Mouse (Mus musculus) liver, postnatal 0 days (tissue): ENCODE data around the gene Anxa5. TPM values are rescaled to one million over a fixed set of nuclear protein-coding genes. Genes with fewer than 3 reads are reported as not detected.

Source experiments
- ATAC-seq: fragments of 200-750 bp; cut with Nextera tagmentation; 2 replicates; pipeline ENCODE4 v1.8.0; 2017; ENCODE audit warnings: mild to moderate bottlenecking, moderate library complexity
- DNase-seq: peaks from one replicate; pipeline ENCODE4 v3.0.0-alpha.2; 2016
- H3K27ac ChIP-seq: fragments of 300-500 bp; sonication (generic); 2 replicates; pipeline ENCODE4 v1.5.1; 2014; ENCODE audit warnings: antibody characterized with exemption, moderate library complexity, mild to moderate bottlenecking, low read depth
- H3K27me3 ChIP-seq: fragments of 300-500 bp; sonication (generic); 2 replicates; pipeline ENCODE4 v1.6.1; 2014; ENCODE audit warnings: low read length, control low read depth, mixed read lengths; ENCODE audit not compliant: insufficient read depth
- H3K36me3 ChIP-seq: fragments of 300-500 bp; sonication (generic); replicated peaks from 2 replicates; pipeline ENCODE4 v1.6.1; 2014; ENCODE audit warnings: mild to moderate bottlenecking, control low read depth, low read length, moderate library complexity, mixed read lengths; ENCODE audit not compliant: insufficient read depth
- H3K4me1 ChIP-seq: fragments of 300-500 bp; sonication (generic); 2 replicates; pipeline ENCODE4 v1.6.1; 2014; ENCODE audit warnings: antibody characterized with exemption, mild to moderate bottlenecking, control low read depth; ENCODE audit not compliant: insufficient read depth
- H3K4me2 ChIP-seq: fragments of 300-500 bp; sonication (generic); 2 replicates; pipeline ENCODE4 v1.6.1; 2014; ENCODE audit warnings: low read depth, mild to moderate bottlenecking, low read length, moderate library complexity, mixed read lengths
- H3K4me3 ChIP-seq: fragments of 300-500 bp; sonication (generic); 2 replicates; pipeline ENCODE4 v1.5.1; 2014; ENCODE audit warnings: low read depth, low read length
- H3K9ac ChIP-seq: fragments of 300-500 bp; sonication (generic); replicated peaks from 2 replicates; pipeline ENCODE4 v1.6.1; 2014; ENCODE audit warnings: mild to moderate bottlenecking, moderate library complexity
- H3K9me3 ChIP-seq: fragments of 300-500 bp; sonication (generic); 2 replicates; pipeline ENCODE4 v1.6.1; 2016; ENCODE audit warnings: mild to moderate bottlenecking, control low read depth, low read length, mixed read lengths
- CTCF ChIP-seq: sonication (generic); IDR thresholded peaks from 2 replicates; pipeline ENCODE4 v1.5.1; 2016; ENCODE audit warnings: antibody characterized with exemption, low read depth
- EP300 ChIP-seq: IDR thresholded peaks from 2 replicates; pipeline ENCODE4 v1.6.1; 2016; ENCODE audit warnings: antibody characterized with exemption, low read depth, mild to moderate bottlenecking
- WGBS: fragments of 180-500 bp; shearing (Covaris S2); extraction: QIAGEN DNeasy Blood & Tissue Kit; methylation state at CpG from one replicate; pipeline ENCODE4 v1.1.7; 2014; ENCODE audit not compliant: insufficient replicate concordance; 5-methylcytosine and 5-hydroxymethylcytosine counted together
- polyA plus RNA-seq: library from polyadenylated mRNA; unstranded; fragments of >200 nt; fragmentation: Nextera tagmentation; extraction: Ambion mirVana; gene quantifications from 2 replicates; pipeline ENCODE4 v1.2.1, GENCODE M21; 2015

Anxa5 gene
- polyA plus RNA-seq, 1 experiment from 2014 or later = 59.1 TPM

- no peaks in the 10 kb centered on the region for H3K36me3 ChIP-seq
- WGBS = 48% methylated on average over 5 of the region's 5 CpGs
- H3K9ac ChIP-seq = no peak overlapping the region
- no peak for DNase-seq
- no peak overlapping the region for H3K4me3 ChIP-seq
- no peaks in the 10 kb centered on the region for H3K4me1 ChIP-seq
- no peaks in the 10 kb centered on the region for H3K27me3 ChIP-seq
- no peak for ATAC-seq
- no peaks in the 10 kb centered on the region for H3K9me3 ChIP-seq
- no peak overlapping the region for H3K27ac ChIP-seq
- no peak for TF ChIP-seq CTCF
- TF ChIP-seq EP300 = no peak
- no peak overlapping the region for H3K4me2 ChIP-seq
These were observed 15.8 kb upstream of the Anxa5 start for GRCm38 (mm10) chr3:36491535-36491934.

- Histone ChIP-seq H3K36me3 (no peaks in the 10 kb centered on the region), H3K9ac (no peak overlapping the region), H3K4me3 (no peak overlapping the region), H3K27me3 (no peaks in the 10 kb centered on the region), H3K9me3 (no peaks in the 10 kb centered on the region), H3K27ac (no peak overlapping the region), H3K4me2 (no peak overlapping the region), H3K4me1 (no peaks in the 10 kb centered on the region)
- 84% methylated on average over 1 of the region's 1 CpGs for WGBS
- TF ChIP-seq CTCF (no peak), EP300 (no peak)
- ATAC-seq (no peak), DNase-seq (no peak)
These were observed 13.9 kb upstream of the Anxa5 start for GRCm38 (mm10) chr3:36489590-36489910.

- ATAC-seq (no peak), DNase-seq (no peak)
- TF ChIP-seq EP300 = no peak
- TF ChIP-seq CTCF = no peak
- Histone ChIP-seq H3K4me1 (no peaks in the 10 kb centered on the region), H3K4me2 (no peak overlapping the region), H3K4me3 (no peak overlapping the region), H3K9me3 (no peaks in the 10 kb centered on the region), H3K9ac (no peak overlapping the region), H3K36me3 (no peaks in the 10 kb centered on the region), H3K27ac (no peak overlapping the region), H3K27me3 (no peaks in the 10 kb centered on the region)
- WGBS = 75% methylated on average over 6 of the region's 6 CpGs
These were observed 13.3 kb upstream of the Anxa5 start for GRCm38 (mm10) chr3:36488899-36489589.

- Histone ChIP-seq H3K27ac (no peak overlapping the region), H3K4me2 (no peak overlapping the region), H3K27me3 (no peaks in the 10 kb centered on the region), H3K4me3 (no peak overlapping the region), H3K9me3 (no peaks in the 10 kb centered on the region), H3K4me1 (peaks cover under 1% of the 10 kb centered on the region), H3K9ac (no peak overlapping the region), H3K36me3 (no peaks in the 10 kb centered on the region)
- DNase-seq (no peak), ATAC-seq (no peak)
- TF ChIP-seq CTCF = no peak
- TF ChIP-seq EP300 = no peak
- WGBS = 83% methylated on average over 1 of the region's 1 CpGs
These were observed 12.7 kb upstream of the Anxa5 start for GRCm38 (mm10) chr3:36488367-36488766.

- no peak overlapping the region for H3K9ac ChIP-seq
- peaks cover 11% of the 10 kb centered on the region for H3K4me1 ChIP-seq
- no peak overlapping the region for H3K4me3 ChIP-seq
- H3K36me3 ChIP-seq = no peaks in the 10 kb centered on the region
- no peak for TF ChIP-seq EP300
- no peak for TF ChIP-seq CTCF
- 81% methylated on average over 6 of the region's 6 CpGs for WGBS
- no peak overlapping the region for H3K27ac ChIP-seq
- DNase-seq = no peak
- no peak overlapping the region for H3K4me2 ChIP-seq
- no peaks in the 10 kb centered on the region for H3K27me3 ChIP-seq
- ATAC-seq = no peak
- H3K9me3 ChIP-seq = no peaks in the 10 kb centered on the region
These were observed 11.2 kb upstream of the Anxa5 start for GRCm38 (mm10) chr3:36486881-36487280.

- Histone ChIP-seq H3K9me3 (no peaks in the 10 kb centered on the region), H3K4me2 (no peak overlapping the region), H3K4me3 (no peak overlapping the region), H3K27ac (no peak overlapping the region), H3K9ac (no peak overlapping the region), H3K27me3 (no peaks in the 10 kb centered on the region), H3K36me3 (no peaks in the 10 kb centered on the region), H3K4me1 (peaks cover 13% of the 10 kb centered on the region)
- 49% methylated on average over 6 of the region's 6 CpGs for WGBS
- no peak for TF ChIP-seq CTCF
- no peak for TF ChIP-seq EP300
- DNase-seq (no peak), ATAC-seq (no peak)
These were observed 10.5 kb upstream of the Anxa5 start for GRCm38 (mm10) chr3:36486176-36486575.

GRCm38 (mm10) chr3:36484292-36484691 is 8.6 kb upstream of the Anxa5 start:
- Histone ChIP-seq H3K36me3 (no peaks in the 10 kb centered on the region), H3K9me3 (no peaks in the 10 kb centered on the region), H3K27ac (no peak overlapping the region), H3K27me3 (no peaks in the 10 kb centered on the region), H3K4me3 (no peak overlapping the region), H3K4me2 (no peak overlapping the region), H3K4me1 (peaks cover 13% of the 10 kb centered on the region), H3K9ac (no peak overlapping the region)
- no peak for ATAC-seq
- WGBS = 85% methylated on average over 4 of the region's 4 CpGs
- no peak for DNase-seq
- no peak for TF ChIP-seq EP300
- TF ChIP-seq CTCF = no peak
